Comparison of ENCODE assay signal across 35 mouse cellular contexts in genomic region chr10:90677421-90677820, GRCm38 (mm10).
DNase-seq lines count a peak whose midpoint lies in the region; ATAC-seq and TF ChIP-seq lines count a peak whose summit lies in the region.
"Had no signal": no experiment of that assay in that cellular context is flagged by ENCODE, and none has a peak within 500 bp of the region (broad histone marks: within the 10 kb centered on the region; RNA-seq: fewer than 3 reads in every experiment).

No protein-coding gene starts in this region.

- H3K4me2 ChIP-seq in hindbrain, embryonic 16.5 days (ENCODE audit: low read length) = no peak overlapping the region
- H3K4me2 ChIP-seq: embryonic facial prominence, embryonic 13.5 days; forebrain, embryonic 13.5 days; heart, embryonic 12.5 days; heart, embryonic 15.5 days; hindbrain, embryonic 13.5 days had no signal

- DNase-seq in frontal cortex, postnatal 14 days (ENCODE audit: low spot score in 2 of 2) = no peak
- peak in 1 of 2 experiments; percentile 41 for DNase-seq in layer of hippocampus, adult 2 months (ENCODE audit: low spot score in 2 of 2)
- DNase-seq in layer of hippocampus, adult 9-10 months (ENCODE audit: low spot score) = no peak
- DNase-seq in left cerebral cortex, postnatal 14 days (ENCODE audit: low spot score in 2 of 2) = peak; percentile 45 to 69
- no peak for DNase-seq in left cerebral cortex, postnatal 36 days (ENCODE audit: low spot score in 2 of 2)
- DNase-seq: adrenal gland, postnatal 10 days; adrenal gland, postnatal 36 days; B cell, adult 2 months; cerebellum, adult 11 months; cerebellum, adult 2 months; cerebellum, adult 9-11 months; cerebellum, postnatal 25 days; embryo, embryonic 11 days; gastrocnemius, postnatal 10 days; gastrocnemius, postnatal 36 days; heart, postnatal 10 days; heart, postnatal 36 days had no signal

- TF ChIP-seq POLR2A in cortical plate, adult 2 months (IDR thresholded peaks at IDR 0.05; ENCODE audit: extremely low read depth, insufficient read depth, low read length) = no peak

- 85% methylated on average over 3 of the region's 3 CpGs for WGBS in hindbrain, embryonic 16.5 days

- intact Hi-C loops in left cerebral cortex, postnatal 14 days (cut with DNase I) = loop anchor here (5.0 to 10.0 kb wide), 2 partner anchors 80 to 233 kb away; no protein-coding TSS in a partner anchor
- intact Hi-C loops in left cerebral cortex, postnatal 36 days (cut with DNase I) = loop anchor here (5.0 kb wide), 2 partner anchors 80 to 185 kb away; no protein-coding TSS in a partner anchor

- H3K9ac ChIP-seq in hindbrain, embryonic 16.5 days (ENCODE audit: low read depth, low read length) = no peak overlapping the region
- H3K9ac ChIP-seq: embryonic facial prominence, embryonic 13.5 days; forebrain, embryonic 13.5 days; heart, embryonic 12.5 days; heart, embryonic 15.5 days; hindbrain, embryonic 13.5 days had no signal

- H3K27ac ChIP-seq in layer of hippocampus, adult 2 months = peak overlapping the region; percentile 61; the same call in 1 of the 2 replicates
- peak overlapping the region; percentile 71; the same call in 1 of the 2 replicates for H3K27ac ChIP-seq in cortical plate, adult 2 months (ENCODE audit: insufficient read depth, low read length)
- no peak overlapping the region for H3K27ac ChIP-seq in hindbrain, embryonic 16.5 days (ENCODE audit: low read depth, low read length)
- H3K27ac ChIP-seq: embryonic facial prominence, embryonic 10.5 days; embryonic facial prominence, embryonic 13.5 days; forebrain, embryonic 10.5 days; forebrain, embryonic 13.5 days; heart, embryonic 15.5 days; hindbrain, embryonic 10.5 days; hindbrain, embryonic 13.5 days; hindbrain, postnatal 0 days had no signal

- no peaks in the 10 kb centered on the region for H3K9me3 ChIP-seq in hindbrain, embryonic 16.5 days (ENCODE audit: control insufficient read depth, low read length)
- H3K9me3 ChIP-seq: embryonic facial prominence, embryonic 10.5 days; embryonic facial prominence, embryonic 13.5 days; forebrain, embryonic 10.5 days; forebrain, embryonic 13.5 days; heart, embryonic 12.5 days; heart, embryonic 15.5 days; hindbrain, embryonic 10.5 days; hindbrain, embryonic 13.5 days had no signal

- peaks cover 10% of the 10 kb centered on the region for H3K4me1 ChIP-seq in cortical plate, adult 2 months (ENCODE audit: control insufficient read depth, insufficient read depth, low read length)
- no peaks in the 10 kb centered on the region for H3K4me1 ChIP-seq in hindbrain, embryonic 16.5 days (ENCODE audit: control insufficient read depth, insufficient read depth, low read depth, low read length)
- H3K4me1 ChIP-seq: embryonic facial prominence, embryonic 10.5 days; heart, embryonic 12.5 days; heart, embryonic 15.5 days; hindbrain, embryonic 10.5 days; hindbrain, embryonic 13.5 days had no signal

- no peak for TF ChIP-seq CTCF in layer of hippocampus, adult 2 months (conservative IDR thresholded peaks at IDR 0.05)
- TF ChIP-seq CTCF in cortical plate, adult 2 months (IDR thresholded peaks at IDR 0.05; ENCODE audit: extremely low read depth, insufficient read depth, low read length) = no peak

- H3K36me3 ChIP-seq in hindbrain, embryonic 16.5 days (ENCODE audit: control insufficient read depth, insufficient read depth, low read length) = no peaks in the 10 kb centered on the region
- H3K36me3 ChIP-seq: embryonic facial prominence, embryonic 10.5 days; embryonic facial prominence, embryonic 13.5 days; forebrain, embryonic 10.5 days; G1E; heart, embryonic 12.5 days; heart, embryonic 15.5 days; hindbrain, embryonic 10.5 days; hindbrain, embryonic 13.5 days had no signal

- H3K27me3 ChIP-seq in hindbrain, embryonic 16.5 days (replicated peaks; ENCODE audit: control insufficient read depth, insufficient read depth, low read length) = no peaks in the 10 kb centered on the region
- H3K27me3 ChIP-seq: CH12.LX; embryonic facial prominence, embryonic 13.5 days; forebrain, embryonic 13.5 days; heart, embryonic 12.5 days; heart, embryonic 15.5 days; hindbrain, embryonic 13.5 days had no signal

- no peak overlapping the region for H3K4me3 ChIP-seq in layer of hippocampus, adult 2 months
- no peak overlapping the region for H3K4me3 ChIP-seq in cortical plate, adult 2 months (ENCODE audit: insufficient read depth, low read length)
- H3K4me3 ChIP-seq in hindbrain, embryonic 16.5 days (ENCODE audit: low read length) = no peak overlapping the region
- H3K4me3 ChIP-seq: embryonic facial prominence, embryonic 10.5 days; embryonic facial prominence, embryonic 13.5 days; erythroblast, embryonic 14.5 days; forebrain, embryonic 10.5 days; forebrain, embryonic 13.5 days; heart, embryonic 12.5 days; heart, embryonic 15.5 days; hindbrain, embryonic 10.5 days; hindbrain, embryonic 13.5 days had no signal

- peak; percentile 39 for ATAC-seq in frontal cortex, adult (ENCODE audit: low TSS enrichment)
- no peak for ATAC-seq in hindbrain, embryonic 16.5 days
- ATAC-seq: forebrain, embryonic 13.5 days; hindbrain, postnatal 0 days; inflammation-experienced regulatory T-cells, adult 6 months; intestine, embryonic 16.5 days; Patski had no signal

Comparison
In these comparisons a context has a peak if more than half of its experiments do, and no peak if none do; other contexts are left out.
1. DNase-seq: peak in left cerebral cortex, postnatal 14 days (2 of 2); none in frontal cortex, postnatal 14 days (0 of 2), layer of hippocampus, adult 9-10 months (single experiment) and left cerebral cortex, postnatal 36 days (0 of 2).